Mouse (Mus musculus) left cerebral cortex, postnatal 4 days (tissue): Measurements from ENCODE around the gene Dnlz. TPM values are rescaled to one million over a fixed set of nuclear protein-coding genes. Genes with fewer than 3 reads are reported as not detected.

Experiments
- DNase-seq: peaks from one replicate; pipeline ENCODE4 v3.0.0-alpha.2; 2022
- intact Hi-C: fragments of 180-260 bp; cut with DNase I; formaldehyde crosslinking; loops from one replicate; pipeline ENCODE4 v1.15.1; 2025
- total RNA-seq, 2 experiments: library from RNA; stranded (reverse); gene quantifications; 2 replicates each; pipeline ENCODE4 v1.2.3; 2021

The Dnlz gene
- total RNA-seq, 2 experiments from 2014 or later = 23.3 to 25.8 TPM

GRCm38 (mm10) chr2:26358667-26359320 lies 6.9 kb upstream of the Dnlz start:
- intact Hi-C loops = no loop called here
- DNase-seq = no peak

GRCm38 (mm10) chr2:26357484-26357883 lies 5.6 kb upstream of the Dnlz start:
- intact Hi-C loops = no loop called here
- DNase-seq = no peak

- no peak for DNase-seq
- intact Hi-C loops = no loop called here
Measured at GRCm38 (mm10) chr2:26356678-26357077, 4.8 kb upstream of the Dnlz start.

- intact Hi-C loops = no loop called here
- no peak for DNase-seq
Measured at GRCm38 (mm10) chr2:26356231-26356630, 4.3 kb upstream of the Dnlz start.

DNA sequence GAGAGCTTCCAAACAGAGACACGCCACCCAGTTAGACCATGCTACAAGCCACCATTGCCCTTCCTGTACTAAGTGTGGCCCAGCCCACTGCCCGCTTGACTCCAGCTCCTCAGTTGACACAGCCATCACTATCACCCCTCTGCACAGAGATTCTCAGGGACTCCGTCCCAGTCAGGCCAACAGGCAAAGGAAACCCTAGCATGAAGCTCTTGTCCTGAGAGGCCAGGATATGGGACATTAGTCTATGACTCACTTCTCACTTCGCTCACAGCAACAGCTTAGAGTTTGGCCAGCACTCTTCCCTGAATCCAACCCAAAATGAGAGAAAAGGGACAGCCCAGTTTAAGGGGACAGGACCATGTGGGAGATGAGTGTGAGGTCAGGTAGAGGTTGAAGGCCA lies 2.5 kb upstream of the Dnlz start:
- DNase-seq = no peak
- intact Hi-C loops = no loop called here

DNA sequence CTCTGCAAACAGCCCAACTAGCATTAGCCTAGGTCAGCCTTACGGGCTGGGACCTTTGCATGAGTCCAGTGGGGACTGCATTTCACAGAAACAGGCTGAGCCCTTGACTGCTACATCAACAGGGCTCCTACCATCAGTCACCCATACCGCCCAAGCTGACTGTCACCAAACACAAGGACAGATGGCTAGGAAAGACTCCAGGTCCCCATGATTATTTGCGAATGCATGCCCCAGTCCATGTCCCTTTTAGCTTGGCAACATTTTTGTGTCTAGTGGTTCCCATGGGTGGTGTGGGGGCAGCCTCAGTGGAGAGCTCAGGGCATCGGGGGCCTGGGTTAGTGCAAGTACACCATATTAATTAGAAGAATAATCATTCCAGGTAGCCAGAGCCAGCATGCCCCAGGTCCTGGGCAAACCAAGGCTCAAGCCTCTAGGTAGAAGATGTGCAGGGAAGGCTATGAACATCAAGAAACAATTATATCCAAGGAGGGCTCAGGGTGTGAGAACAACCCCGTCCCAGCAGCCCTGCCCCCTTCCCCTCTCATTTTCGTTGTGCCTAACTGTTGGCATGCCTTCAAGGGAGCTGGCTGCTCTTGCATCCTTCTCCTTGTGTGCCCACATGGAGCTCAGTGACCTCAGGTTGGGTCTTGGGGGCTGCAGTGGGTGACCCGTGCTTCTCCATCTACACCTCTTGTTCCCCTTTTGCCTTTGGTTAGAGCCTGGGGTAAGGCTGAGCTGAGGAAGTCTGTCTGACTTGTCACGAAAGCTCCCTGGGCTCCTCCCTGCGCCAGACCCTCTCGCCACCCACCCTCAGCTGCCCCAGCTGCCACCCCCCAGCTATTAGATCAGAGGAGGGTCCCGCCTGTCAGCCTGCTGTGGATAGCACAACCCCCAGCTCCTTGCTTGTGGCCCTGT lies 1.4 kb upstream of the Dnlz start:
- intact Hi-C loops = no loop called here
- no peak for DNase-seq

- intact Hi-C loops = no loop called here
- peak; percentile 38 for DNase-seq
Measured at GRCm38 (mm10) chr2:26352291-26352910, 491 bp upstream of the Dnlz start.

GRCm38 (mm10) chr2:26348241-26348640 lies 3.7 kb downstream of the Dnlz start:
- no peak for DNase-seq

DNA sequence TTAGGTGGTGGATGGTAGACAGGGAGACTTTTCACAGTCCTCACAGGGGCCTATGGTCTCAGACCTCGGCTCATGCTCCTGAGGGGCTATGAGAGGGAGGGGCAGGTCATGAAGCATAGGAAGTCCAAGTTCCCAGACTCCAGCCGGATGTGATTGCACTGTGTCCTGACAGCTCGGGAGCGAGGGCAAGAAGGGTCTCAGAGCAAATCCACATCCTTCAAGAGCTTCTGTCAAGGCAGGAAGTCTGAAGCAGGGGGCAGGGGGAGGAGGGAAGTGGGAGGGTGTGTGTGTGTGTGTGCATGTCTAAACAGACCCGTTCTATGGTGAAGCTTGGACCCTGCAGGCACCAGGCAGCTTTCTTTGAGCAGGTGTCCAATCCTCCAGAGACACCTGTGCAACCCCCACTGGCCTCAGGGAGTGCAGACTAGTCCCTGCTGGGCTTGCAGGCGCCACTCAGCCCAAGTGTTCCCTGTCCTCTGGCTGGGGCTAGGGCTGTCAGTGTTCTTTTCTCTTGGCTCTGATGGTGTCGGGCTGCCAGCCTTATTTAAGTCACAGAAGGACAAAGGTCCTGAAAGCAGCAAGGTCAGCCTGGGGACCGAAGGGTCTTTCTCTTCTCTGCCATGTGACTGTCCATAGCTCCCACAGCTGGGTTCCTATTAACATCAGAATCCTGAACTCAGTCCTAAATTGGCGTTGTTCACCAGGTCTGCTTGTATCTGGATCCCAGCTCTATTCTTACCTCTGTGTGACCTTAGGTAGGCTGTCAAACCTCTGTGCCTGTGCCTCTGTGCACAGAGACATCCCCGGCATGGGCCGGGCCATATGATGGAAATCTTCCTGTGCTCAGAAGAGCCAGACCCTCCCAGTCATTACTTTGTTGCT lies 9.1 kb downstream of the Dnlz start:
- intact Hi-C loops = no loop called here
- DNase-seq = no peak

More at GRCm38 (mm10) chr2:26348241-26348640, 3.7 kb downstream of the Dnlz start:
- intact Hi-C loops = no loop called here

- intact Hi-C loops = no loop called here
- DNase-seq = peak; percentile 59
Measured at GRCm38 (mm10) chr2:26342044-26342443, 9.9 kb downstream of the Dnlz start.

- intact Hi-C loops = no loop called here
- no peak for DNase-seq
Measured at GRCm38 (mm10) chr2:26341510-26341981, 10.4 kb downstream of the Dnlz start.

DNA sequence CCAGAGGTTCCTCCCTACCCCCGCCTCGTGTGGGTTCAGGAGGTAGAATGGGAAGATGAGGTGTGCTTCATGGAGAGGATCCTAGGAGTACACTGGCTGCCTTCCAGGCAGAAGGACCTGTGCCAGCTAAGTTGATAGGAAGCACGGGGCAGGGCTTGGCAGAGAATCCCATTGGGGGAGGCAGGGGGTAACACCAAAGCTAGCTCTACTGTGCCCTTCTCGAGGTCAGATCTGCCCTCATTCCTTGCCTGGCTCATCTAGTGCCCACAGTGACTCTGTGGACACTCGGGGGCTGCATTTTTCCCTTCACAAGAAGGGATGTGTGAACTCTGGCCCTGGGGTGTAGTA lies 12.7 kb downstream of the Dnlz start:
- peak; percentile 67 for DNase-seq
- intact Hi-C loops = no loop called here

GRCm38 (mm10) chr2:26338302-26339203 lies 13.4 kb downstream of the Dnlz start:
- intact Hi-C loops = no loop called here
- DNase-seq = peak; percentile 70

GRCm38 (mm10) chr2:26330702-26331101 lies 21.2 kb downstream of the Dnlz start:
- no peak for DNase-seq
- intact Hi-C loops = no loop called here

DNA sequence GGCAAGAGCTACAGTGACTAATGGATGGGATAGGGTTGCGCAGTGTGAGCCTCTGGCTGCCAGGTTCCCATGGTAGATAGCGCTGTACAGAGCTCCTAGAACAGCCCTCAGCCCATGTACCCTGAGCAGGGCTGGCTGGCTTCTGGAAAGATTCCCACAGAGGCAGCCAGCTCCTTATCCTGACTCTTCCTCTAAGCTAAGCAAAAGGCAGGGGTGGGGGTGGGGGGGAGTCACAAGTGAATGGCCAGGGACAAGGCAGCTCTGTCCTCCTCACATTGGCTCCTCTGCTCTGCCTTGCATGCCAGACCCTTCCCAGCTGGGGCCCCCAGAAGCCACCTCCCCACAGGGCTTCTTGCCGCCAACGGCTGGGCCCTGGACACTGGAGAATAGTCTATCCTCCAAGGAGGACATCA lies 21.8 kb downstream of the Dnlz start:
- intact Hi-C loops = no loop called here
- peak; percentile 58 for DNase-seq

GRCm38 (mm10) chr2:26329402-26329801 lies 22.5 kb downstream of the Dnlz start:
- intact Hi-C loops = no loop called here
- DNase-seq = peak; percentile 68

DNA sequence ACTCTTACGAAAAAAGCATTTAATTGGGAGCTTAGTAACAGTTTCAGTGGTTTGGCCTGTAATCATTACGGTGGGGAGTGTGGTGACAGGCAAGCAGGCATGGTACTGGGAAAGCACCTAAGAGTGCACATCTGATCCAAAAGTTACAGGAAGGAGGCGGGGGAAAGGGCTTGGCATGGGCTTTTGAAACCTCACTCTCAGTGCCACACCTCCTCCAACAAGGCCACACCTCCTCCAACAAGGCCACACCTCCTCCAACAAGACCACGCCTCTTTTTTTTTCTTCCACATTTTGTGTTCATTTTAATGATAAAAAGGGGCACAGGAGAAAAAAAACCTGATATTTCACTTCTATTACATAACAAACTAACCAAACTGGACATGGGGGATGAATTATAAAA lies 24.1 kb downstream of the Dnlz start:
- intact Hi-C loops = no loop called here
- DNase-seq = no peak

- peak; percentile 65 for DNase-seq
- intact Hi-C loops = no loop called here
Measured at GRCm38 (mm10) chr2:26325386-26326181, 26.3 kb downstream of the Dnlz start.

DNA sequence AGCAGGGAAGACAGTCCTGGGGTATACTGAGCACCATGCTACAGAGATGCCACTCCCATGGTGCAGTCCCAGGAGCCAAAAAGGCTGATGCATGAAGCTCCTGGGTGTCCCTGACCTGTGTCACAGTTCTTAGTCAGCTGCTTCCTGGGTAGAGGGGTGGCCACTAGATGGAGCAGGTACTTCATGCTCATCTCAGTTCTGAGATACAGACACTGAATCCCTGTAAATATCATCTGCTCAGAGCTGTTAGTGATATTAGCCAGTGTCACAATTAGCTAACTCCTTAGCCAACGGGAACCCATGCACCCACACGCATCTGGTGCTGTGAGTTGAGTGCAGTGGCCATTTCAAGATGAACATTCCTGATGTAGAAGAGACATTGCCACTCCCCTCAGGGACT lies 27.0 kb downstream of the Dnlz start:
- intact Hi-C loops = no loop called here
- no peak for DNase-seq
